Mouse (Mus musculus) heart, postnatal 14 days (tissue): ENCODE measurements around the gene Paxbp1. TPM values are rescaled to one million over a fixed set of nuclear protein-coding genes. Genes with fewer than 3 reads are reported as not detected.

Experiments used
- DNase-seq, 2 experiments: peaks; one replicate each; pipeline ENCODE4 v3.0.0; 2021 to 2022
- intact Hi-C: fragments of 180-260 bp; cut with DNase I; formaldehyde crosslinking; loops from one replicate; pipeline ENCODE4 v1.15.1; 2025
- total RNA-seq, 2 experiments: library from RNA; stranded (reverse); gene quantifications; 2 replicates each; pipeline ENCODE4 v1.2.3; 2021

The Paxbp1 gene
- total RNA-seq, 2 experiments from 2014 or later: 20.3 to 21.1 TPM

- DNase-seq: no peak
- intact Hi-C loops: loop anchor here (2.0 to 5.0 kb wide), 2 partner anchors 75 to 183 kb away; partner anchors contain the start of genes Cfap298 and Eva1c
These were observed 34.3 kb downstream of the Paxbp1 start for GRCm38 (mm10) chr16:91009942-91010529.

GRCm38 (mm10) chr16:91004915-91005538, 39.3 kb downstream of the Paxbp1 start:
- DNase-seq: no peak
- intact Hi-C loops: no loop called here

- intact Hi-C loops: no loop called here
- DNase-seq: no peak
These were observed 43.2 kb downstream of the Paxbp1 start for GRCm38 (mm10) chr16:91001098-91001497.

GRCm38 (mm10) chr16:90999827-91000226, 44.5 kb downstream of the Paxbp1 start:
- DNase-seq: no peak
- intact Hi-C loops: no loop called here

GRCm38 (mm10) chr16:90997822-90998221, 46.5 kb downstream of the Paxbp1 start:
- intact Hi-C loops: no loop called here
- no peak for DNase-seq

GRCm38 (mm10) chr16:90996327-90997243, 47.8 kb downstream of the Paxbp1 start:
- intact Hi-C loops: no loop called here

GRCm38 (mm10) chr16:90995498-90995897, 48.8 kb downstream of the Paxbp1 start:
- DNase-seq: no peak
- intact Hi-C loops: no loop called here

More at GRCm38 (mm10) chr16:90996327-90997243, 47.8 kb downstream of the Paxbp1 start:
- DNase-seq: no peak

- DNase-seq: peak; percentile 23 to 38
These were observed 49.3 kb downstream of the Paxbp1 start for GRCm38 (mm10) chr16:90995023-90995422.

GRCm38 (mm10) chr16:90989162-90989561, 55.2 kb downstream of the Paxbp1 start:
- intact Hi-C loops: no loop called here
- no peak for DNase-seq

More at GRCm38 (mm10) chr16:90995023-90995422, 49.3 kb downstream of the Paxbp1 start:
- intact Hi-C loops: no loop called here

- no peak for DNase-seq
- intact Hi-C loops: no loop called here
These were observed 55.7 kb downstream of the Paxbp1 start for GRCm38 (mm10) chr16:90988665-90989064.

- DNase-seq: no peak
- intact Hi-C loops: no loop called here
These were observed 56.3 kb downstream of the Paxbp1 start for GRCm38 (mm10) chr16:90988039-90988438.

- no peak for DNase-seq
- intact Hi-C loops: no loop called here
These were observed 73.3 kb downstream of the Paxbp1 start for GRCm38 (mm10) chr16:90971004-90971403.

GRCm38 (mm10) chr16:90966241-90966640, 78.1 kb downstream of the Paxbp1 start:
- DNase-seq: no peak

GRCm38 (mm10) chr16:90964302-90964701, 80.0 kb downstream of the Paxbp1 start:
- intact Hi-C loops: no loop called here
- no peak for DNase-seq

More at GRCm38 (mm10) chr16:90966241-90966640, 78.1 kb downstream of the Paxbp1 start:
- intact Hi-C loops: no loop called here

Other genes starting within 250 kb of the Paxbp1 start
- gene Urb1, start 234.1 kb downstream of the Paxbp1 start, total RNA-seq: 1 to 10 TPM; 5.9 to 8.9 TPM
- gene Eva1c, start 217.8 kb downstream of the Paxbp1 start, total RNA-seq: 1 to 10 TPM; 2.3 to 2.7 TPM
- gene Cfap298, start 109.4 kb downstream of the Paxbp1 start, total RNA-seq: 10 to 100 TPM; 25.6 to 28.3 TPM
- 10 to 100 TPM; 28.6 to 32.5 TPM for gene Synj1, start 33.2 kb downstream of the Paxbp1 start, total RNA-seq
- gene 4932438H23Rik, start 50.6 kb upstream of the Paxbp1 start, total RNA-seq: under 1 TPM; 0.10 to 0.12 TPM
- gene Olig2, start 180.9 kb upstream of the Paxbp1 start, total RNA-seq: not detected
- gene Olig1, start 225.2 kb upstream of the Paxbp1 start, total RNA-seq: not detected